Mouse (Mus musculus) cerebellum, adult 18-20 months (tissue): ENCODE results near the gene Ccdc169.

Experiments used
- DNase-seq, 2 experiments: peaks; one replicate each; pipeline ENCODE4 v3.0.0; 2021

The Ccdc169 gene

GRCm38 (mm10) chr3:55137039-55137438 is at the start of gene Ccdc169:
Gene Ccdc169 (plus strand): TSS chr3:55137339.
- DNase-seq, result no peak

DNA sequence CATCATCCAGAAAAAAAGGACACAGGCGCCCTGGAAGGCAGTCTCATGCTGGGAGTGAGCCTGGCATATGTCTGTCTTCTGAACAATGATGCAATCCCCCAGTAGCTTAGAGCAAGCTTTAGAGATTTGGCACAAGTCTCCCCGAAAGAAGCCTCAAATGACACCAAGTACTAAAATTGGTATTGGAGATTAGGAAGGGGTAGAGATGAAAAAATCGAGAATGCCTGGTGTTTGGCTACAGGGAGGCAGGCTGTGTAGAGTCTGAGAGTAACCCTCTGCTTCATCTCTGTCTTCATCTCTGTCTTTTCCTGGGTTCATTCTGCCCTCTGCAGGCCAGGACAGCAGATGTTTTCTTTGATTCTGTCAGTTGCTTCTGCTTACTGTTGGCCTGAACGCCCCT is 49.8 kb upstream of the Ccdc169 start:
- no peak for DNase-seq

- DNase-seq, result no peak
Measured at GRCm38 (mm10) chr3:55088359-55088758, 48.8 kb upstream of the Ccdc169 start.

DNA sequence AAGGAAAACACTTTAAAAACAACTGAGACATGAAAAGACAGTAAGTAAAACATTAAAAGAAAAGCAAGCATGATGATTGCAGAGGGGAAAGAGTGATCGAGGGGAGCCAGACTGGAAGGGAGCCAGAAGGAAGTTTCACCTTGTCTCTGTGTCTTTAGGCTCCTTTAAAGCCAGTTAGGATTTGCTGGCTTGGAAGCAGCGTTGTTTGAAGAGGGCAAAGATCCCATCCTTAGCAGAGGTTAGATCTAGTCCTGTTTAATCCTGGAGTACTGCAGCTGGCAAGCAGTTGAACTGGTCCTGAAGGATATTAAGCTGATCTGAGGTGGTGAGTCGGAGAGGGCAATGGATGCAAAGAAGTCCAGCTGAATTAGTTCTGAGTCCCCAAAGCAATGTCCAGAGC is 48.3 kb upstream of the Ccdc169 start:
- DNase-seq, result no peak

DNA sequence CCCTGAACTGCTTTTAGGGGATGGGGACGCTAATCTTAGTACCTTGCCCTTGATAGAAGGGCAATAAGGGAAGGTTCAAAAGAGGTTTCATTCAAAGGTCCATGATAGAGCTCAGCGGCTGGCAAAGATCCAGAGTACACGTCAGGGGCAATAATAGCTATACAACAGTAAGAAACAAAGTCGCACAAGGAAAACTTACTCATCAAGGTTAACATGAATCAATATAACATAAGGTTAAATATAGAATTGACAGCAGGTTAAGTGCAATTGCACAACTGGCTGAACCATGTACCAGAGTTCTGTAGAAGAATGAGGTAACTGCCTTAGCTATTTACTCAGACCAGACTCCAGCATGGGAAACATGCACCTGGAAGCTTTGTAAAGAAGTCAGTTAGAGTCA is 47.8 kb upstream of the Ccdc169 start:
- no peak for DNase-seq

GRCm38 (mm10) chr3:55093161-55093560 is 44.0 kb upstream of the Ccdc169 start:
- no peak for DNase-seq

GRCm38 (mm10) chr3:55095968-55096654 is 41.0 kb upstream of the Ccdc169 start:
- peak in 1 of 2 experiments; percentile 25 for DNase-seq

DNA sequence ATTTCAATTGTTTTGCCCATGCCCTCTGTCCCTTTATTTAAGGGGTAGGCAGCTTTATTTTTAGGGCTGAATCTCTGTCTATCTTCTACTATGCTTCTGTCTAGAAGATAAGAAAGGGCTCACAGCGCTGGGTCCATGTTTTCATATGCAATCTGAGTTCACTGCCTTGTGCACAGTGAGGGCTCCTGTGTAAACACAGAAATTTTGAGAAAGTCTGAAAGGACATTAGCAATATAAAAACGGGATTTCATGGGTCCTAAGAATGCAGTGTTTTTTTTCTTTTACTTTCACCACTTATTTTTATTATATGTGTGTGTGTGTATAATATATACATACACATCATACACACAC is 40.5 kb upstream of the Ccdc169 start:
- no peak for DNase-seq

GRCm38 (mm10) chr3:55097186-55097585 is 40.0 kb upstream of the Ccdc169 start:
- DNase-seq, result no peak

DNA sequence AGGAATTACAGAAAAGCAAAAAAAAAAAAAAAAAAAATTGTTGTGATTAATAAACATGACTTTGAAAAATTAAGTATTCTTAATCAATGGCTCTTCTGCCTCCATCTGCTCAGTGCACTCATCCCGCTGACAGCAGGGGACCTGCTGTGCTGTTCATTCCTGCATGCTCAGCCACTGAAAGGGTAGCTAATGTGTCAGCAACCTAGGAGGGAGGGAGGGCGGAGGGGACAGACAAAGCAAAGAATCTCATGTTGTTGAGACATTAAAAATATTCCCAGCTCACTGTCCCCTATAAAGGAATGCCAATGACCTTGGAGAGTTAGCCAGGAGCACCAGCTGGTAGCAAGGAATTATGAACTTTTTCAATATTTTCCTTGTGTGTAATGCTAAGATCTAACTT is 39.1 kb upstream of the Ccdc169 start:
- DNase-seq, result no peak

DNA sequence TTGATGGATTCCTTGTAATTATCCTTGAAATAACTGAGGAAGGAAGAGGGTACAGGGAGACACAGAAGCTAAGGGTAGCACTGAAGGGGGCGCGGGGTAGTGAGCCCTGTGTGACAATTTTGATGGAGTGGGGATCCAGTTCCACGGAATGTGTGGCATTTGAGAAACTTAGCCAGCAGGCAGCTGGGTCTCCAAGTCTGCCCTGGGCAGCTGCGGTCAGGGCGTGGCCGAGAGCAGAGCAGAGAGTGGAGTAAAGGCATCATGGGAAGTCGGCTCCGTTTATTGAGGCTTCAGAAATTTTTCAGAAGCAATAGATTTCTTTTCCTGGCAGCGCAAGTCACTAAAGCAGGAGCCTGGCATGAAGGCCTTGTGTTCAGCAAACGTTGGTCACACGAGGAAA is 38.1 kb upstream of the Ccdc169 start:
- DNase-seq, result no peak

- no peak for DNase-seq
Measured at GRCm38 (mm10) chr3:55101092-55101491, 36.0 kb upstream of the Ccdc169 start.

DNA sequence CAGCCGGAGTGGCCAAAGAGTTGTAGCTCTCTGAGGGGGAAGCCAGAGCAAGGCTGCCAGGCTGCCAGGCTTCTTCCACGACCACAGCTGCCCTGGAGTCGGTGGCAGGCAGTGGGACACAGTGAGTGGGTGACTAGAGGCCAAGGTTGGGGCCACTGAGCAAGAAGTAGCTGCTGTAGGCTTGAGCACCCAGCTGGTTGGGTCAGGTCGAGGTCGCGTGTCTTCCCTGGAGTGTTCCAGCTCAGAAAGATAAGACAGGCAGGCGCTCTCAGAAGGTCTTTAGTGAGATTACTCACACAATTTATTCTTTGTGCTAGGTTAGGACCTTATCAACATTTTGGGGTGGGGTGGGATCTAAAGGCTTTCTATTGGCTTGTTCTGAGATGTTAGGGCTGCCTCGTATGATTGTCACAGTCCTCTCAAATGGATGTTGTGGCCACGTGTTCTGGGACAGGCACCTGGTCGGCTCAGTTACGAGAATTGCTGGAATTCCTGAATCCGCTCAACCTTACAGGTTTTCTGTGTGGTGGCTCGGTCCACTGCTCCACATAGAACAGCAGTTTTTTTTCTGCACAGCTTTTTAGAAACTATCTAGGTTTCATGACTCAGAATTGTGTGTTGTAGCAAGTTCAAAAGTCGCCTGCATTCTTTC is 31.6 kb upstream of the Ccdc169 start:
- DNase-seq, result no peak

DNA sequence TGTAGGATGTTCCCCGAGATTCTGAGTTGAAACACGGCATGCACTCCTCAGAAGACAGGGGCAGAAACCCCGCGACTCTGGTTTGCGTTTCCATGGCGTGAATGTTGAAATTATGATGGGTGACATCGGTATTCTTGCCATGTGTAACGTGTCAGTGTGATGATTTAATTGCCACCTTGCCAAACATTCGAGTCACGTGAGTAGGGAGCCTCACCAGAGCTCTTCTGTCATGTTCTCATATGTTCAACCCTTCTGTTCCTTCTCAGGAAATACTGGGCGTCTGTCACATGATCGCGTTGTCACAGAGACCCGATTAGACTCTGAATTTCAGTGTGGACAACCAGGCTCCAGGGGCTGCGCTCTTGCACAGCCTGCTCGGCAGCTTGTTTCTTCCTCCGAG is 31.1 kb upstream of the Ccdc169 start:
- DNase-seq, result no peak

- DNase-seq, result no peak
Measured at GRCm38 (mm10) chr3:55109097-55109496, 28.0 kb upstream of the Ccdc169 start.

- peak; percentile 97 to 100 for DNase-seq
Measured at GRCm38 (mm10) chr3:55111935-55112709, 25.0 kb upstream of the Ccdc169 start, which contains the start of gene Spg20. Gene Spg20 (plus strand): TSS chr3:55112108.

DNA sequence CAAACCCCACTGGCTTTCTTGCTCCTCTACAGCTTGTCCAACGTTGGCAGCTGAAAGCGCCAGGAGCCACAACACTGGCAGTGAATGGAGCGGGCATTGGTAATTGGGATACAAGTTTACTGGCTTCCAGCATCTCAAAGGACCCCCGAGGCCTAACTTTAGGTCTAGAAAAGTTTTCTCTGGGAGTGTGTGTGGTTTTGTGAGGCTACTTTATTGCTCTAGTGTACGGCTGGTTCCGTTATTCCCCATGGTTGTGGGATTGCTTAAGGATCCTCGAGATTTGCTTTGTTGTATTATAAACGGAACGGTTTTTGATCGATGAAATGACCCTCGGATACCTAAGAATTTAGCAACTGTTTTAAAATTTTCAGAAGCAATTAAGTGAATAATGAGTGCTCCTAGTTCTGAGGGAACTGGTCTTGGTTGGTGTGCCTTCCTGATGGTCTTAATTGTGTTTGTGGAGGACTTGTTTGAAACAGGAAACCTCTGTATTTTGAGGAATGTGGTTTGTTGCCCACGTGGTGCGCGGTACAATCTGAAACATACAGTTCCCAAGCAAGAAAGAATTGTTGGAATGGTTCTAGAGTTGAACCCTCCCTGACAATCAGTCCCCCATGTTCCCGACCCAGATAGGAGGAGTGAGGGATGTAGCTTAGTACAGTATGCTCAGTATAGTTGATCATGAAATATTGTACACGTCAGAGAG is 24.3 kb upstream of the Ccdc169 start:
- peak in 1 of 2 experiments; percentile 19 for DNase-seq

DNA sequence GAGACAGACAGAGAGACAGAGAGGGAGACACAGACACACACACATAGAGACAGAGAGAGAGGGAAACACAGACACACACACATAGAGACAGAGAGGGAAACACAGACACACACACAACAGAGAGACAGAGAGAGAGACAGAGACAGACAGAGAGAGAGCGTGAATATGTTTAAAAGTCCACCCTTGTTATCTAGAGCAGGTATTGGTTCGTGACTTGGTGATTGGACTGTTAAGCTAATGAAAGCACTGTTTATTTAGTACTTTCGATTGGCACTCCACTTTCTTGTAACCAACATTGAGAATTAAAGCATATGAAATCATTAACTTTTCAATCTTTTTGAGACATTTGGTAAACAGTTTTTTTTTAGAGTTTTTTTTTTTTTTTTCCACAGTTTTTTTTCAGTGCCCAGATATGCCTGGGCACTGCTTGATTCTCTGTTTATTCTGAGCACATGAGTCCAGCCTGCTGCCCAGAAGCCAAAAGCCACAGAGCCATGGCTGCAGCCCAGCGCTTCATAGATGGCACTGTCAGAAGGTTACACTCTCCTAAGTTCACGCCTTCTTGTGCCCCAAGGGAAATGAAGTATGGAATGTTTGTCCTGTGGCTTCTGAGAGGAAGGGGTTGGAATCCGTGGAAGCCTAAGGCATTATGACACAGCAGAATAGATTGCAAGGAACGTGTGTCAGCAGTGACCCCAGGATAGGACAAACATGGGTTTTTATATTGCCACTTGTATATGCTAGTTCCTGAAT is 22.6 kb upstream of the Ccdc169 start:
- DNase-seq, result peak in 1 of 2 experiments; percentile 33

- no peak for DNase-seq
Measured at GRCm38 (mm10) chr3:55115071-55115470, 22.1 kb upstream of the Ccdc169 start.

DNA sequence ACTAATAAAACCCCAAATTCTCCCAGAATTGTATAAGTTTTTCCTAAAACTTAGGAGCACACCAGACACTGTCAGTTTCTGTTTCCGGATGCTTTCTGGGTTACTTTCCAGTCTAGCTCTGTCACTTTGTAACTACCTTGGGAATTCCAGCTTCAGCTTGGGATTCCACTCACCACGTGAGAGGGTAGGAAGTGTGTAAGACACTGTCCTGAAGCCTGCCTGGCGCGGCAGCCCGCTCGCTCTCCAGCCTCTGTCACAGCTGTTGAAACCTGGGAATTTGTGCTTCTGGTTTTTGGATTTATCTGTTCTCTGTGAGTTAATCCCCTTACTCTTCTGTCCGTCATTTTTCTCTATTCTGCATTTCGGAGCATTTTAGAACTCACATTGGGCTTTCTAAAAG is 21.1 kb upstream of the Ccdc169 start:
- DNase-seq, result no peak

GRCm38 (mm10) chr3:55119275-55119898 is 17.8 kb upstream of the Ccdc169 start:
- DNase-seq, result peak in 1 of 2 experiments; percentile 15

DNA sequence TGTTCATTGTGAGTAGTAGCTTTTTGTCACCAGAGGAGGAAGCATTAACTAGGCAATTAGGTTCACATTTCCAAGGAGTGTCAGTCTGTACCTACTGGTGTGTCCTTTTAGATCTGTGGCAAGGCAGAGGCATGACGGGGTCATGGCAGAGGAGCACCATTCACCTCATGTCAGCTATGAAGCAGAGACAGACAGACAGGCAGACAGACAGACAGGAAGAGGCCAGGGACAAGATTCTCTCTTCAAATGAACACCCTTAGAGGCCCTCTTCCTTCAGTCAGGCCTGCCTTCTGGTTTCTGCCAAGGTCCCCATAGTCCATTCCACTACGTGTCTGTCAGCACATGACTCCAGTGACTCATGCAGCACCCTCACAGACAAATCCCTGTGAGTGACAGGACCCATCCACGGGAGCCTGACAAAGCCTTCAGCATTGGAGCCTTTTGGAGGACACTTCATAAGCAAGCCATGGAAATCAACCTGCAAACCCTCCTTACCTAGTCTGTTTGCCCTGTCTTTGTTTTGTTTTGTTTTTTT is 14.7 kb upstream of the Ccdc169 start:
- DNase-seq, result no peak
